Mouse (Mus musculus): ENCODE data around the gene 5730596B20Rik.

DNA sequence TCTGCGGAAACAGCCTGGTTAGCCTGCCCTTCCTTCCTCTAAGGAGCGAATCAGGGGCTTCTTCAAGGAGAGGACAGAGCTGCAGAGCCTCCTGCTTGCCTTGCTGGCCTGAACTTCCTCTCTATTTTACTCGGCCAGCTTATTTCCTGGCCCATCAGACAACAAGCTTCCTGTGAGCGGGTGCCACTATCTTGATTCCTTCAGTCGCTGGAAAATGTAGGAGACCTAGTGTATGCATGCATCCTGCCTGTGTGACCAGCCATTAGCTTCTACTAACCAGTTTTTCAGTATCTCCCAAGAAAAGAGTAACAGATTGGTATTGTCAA lies 6.4 kb upstream of the 5730596B20Rik start:
- TF ChIP-seq POLR2A (IDR thresholded peaks at IDR 0.05; ENCODE audit: extremely low read depth, insufficient read depth, low read length), result no peak
- TF ChIP-seq CTCF (IDR thresholded peaks at IDR 0.05; ENCODE audit: extremely low read depth, insufficient read depth, low read length), result no peak

Data from cortical plate, adult 2 months (tissue).